Mouse (Mus musculus): ENCODE measurements at regions not wholly inside any gene's neighbourhood (a gene's known extent, or its start where the extent isn't known, plus 50 kb on each side); places are given as distances from the start of the nearest gene placed in this dataset.

DNA sequence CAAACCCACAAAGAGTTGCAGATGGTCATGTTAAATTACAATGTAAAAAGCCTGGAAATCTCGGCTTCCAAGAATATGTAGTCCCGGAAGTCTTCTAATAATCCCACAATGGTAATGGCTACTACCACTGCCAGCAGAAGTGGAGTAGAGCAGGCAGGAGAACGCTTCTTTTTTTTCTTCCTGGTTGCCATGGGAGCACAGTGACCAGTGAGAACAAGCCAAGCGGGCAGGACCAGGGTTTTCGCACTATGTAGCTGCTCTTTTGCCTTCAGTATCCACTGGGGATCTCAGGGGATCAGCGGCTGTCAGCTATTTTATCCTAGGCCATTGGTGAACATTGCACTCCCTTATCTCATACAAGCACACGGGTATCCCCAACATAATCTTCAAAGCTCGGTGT is 127.3 kb upstream of the Spin1 start:
- intact Hi-C loops (cut with DNase I): no loop called here
- Histone ChIP-seq H3K4me3 (no peak overlapping the region), H3K27ac (no peak overlapping the region)
- no peak for DNase-seq
- no peak for TF ChIP-seq CTCF (IDR thresholded peaks at IDR 0.05)

DNA sequence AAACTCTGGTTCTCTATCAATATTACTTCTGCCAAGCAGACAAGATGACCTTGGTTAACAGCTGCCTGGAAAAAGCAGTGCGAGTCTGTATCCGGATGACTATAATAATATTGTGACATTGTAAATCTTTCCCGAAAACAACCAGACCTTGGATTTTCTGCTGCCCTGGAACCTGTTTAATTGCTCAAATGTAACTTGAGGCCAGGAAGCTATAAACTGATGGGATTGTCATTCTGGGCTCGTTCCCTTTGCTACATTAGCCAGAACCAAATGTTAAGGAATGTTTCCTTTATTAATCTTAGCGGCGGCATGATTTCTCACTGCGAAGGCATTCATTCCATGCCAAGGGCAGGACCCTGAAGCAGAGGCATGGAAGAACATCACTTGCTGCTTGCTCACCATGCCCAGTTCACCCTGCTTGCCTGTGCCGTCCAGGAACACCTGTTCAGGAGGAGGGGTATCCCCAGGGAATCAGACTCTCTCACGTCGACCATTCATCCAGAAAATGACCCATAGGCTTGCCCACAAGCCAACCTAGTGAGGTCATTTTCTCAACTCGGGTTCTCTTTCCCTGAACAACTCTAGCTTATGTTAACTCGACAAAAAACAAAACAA is 125.3 kb upstream of the Spin1 start:
- Histone ChIP-seq H3K4me3 (no peak overlapping the region), H3K27ac (no peak overlapping the region)
- TF ChIP-seq CTCF (IDR thresholded peaks at IDR 0.05): no peak
- intact Hi-C loops (cut with DNase I): no loop called here
- no peak for DNase-seq

DNA sequence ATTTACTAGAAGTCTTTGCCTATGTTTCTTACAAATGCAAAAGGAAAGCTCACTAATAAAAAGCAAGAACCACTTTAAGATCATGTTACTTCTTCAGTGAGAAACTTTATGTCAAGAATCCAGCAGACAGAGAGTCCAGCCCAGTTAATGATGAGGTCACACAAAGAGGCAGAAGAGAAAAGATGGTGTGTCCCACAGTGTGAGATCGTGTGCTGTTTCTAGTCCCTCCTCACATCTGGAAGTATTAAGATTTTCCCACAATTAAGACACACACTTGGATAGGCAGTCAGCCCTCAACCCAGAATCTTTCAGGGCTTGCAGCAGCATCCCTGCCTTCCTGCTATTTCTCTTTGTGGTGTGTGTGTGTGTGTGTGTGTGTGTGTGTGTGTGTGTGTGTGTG is 118.7 kb upstream of the Spin1 start:
- TF ChIP-seq CTCF (IDR thresholded peaks at IDR 0.05): no peak
- intact Hi-C loops (cut with DNase I): no loop called here
- H3K27ac ChIP-seq: no peak overlapping the region
- no peak overlapping the region for H3K4me3 ChIP-seq
- no peak for DNase-seq

DNA sequence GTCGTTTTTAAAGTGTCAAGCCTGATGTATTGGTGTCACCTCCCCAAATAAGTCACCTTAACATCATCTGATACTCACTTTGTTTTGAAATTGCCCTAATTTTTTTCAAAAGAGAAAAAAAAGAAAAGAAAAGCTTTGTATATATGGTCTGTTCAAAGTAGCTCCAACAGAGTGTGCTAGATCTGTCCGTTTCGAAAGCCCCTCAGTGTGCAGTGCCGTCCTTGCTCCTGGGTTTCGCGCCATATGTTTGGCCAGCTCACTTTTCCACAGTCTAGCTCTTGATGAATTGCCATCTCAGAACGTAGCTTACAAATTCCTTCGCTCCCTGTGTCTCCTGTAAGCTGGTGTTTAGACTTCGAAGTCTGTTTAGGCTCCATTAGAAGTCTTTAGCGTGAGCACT is 117.7 kb upstream of the Spin1 start:
- intact Hi-C loops (cut with DNase I): no loop called here
- DNase-seq: no peak
- no peak overlapping the region for H3K4me3 ChIP-seq
- TF ChIP-seq CTCF (IDR thresholded peaks at IDR 0.05): no peak
- no peak overlapping the region for H3K27ac ChIP-seq

- no peak for TF ChIP-seq CTCF (IDR thresholded peaks at IDR 0.05)
- Histone ChIP-seq H3K4me3 (no peak overlapping the region), H3K27ac (no peak overlapping the region)
- intact Hi-C loops (cut with DNase I): no loop called here
- DNase-seq: no peak
These were observed 108.8 kb upstream of the Spin1 start for GRCm38 (mm10) chr13:50991726-50992432.

GRCm38 (mm10) chr13:50999738-51000137 is 100.9 kb upstream of the Spin1 start:
- Histone ChIP-seq H3K4me3 (no peak overlapping the region), H3K27ac (no peak overlapping the region)
- no peak for DNase-seq
- TF ChIP-seq CTCF (IDR thresholded peaks at IDR 0.05): no peak
- intact Hi-C loops (cut with DNase I): no loop called here

GRCm38 (mm10) chr13:51004827-51005226 is 95.9 kb upstream of the Spin1 start:
- H3K27ac ChIP-seq: no peak overlapping the region
- no peak overlapping the region for H3K4me3 ChIP-seq
- no peak for TF ChIP-seq CTCF (IDR thresholded peaks at IDR 0.05)
- intact Hi-C loops (cut with DNase I): no loop called here
- no peak for DNase-seq

GRCm38 (mm10) chr13:51010736-51011135 is 89.9 kb upstream of the Spin1 start:
- TF ChIP-seq CTCF (IDR thresholded peaks at IDR 0.05): no peak
- intact Hi-C loops (cut with DNase I): no loop called here
- no peak for DNase-seq
- Histone ChIP-seq H3K27ac (no peak overlapping the region), H3K4me3 (no peak overlapping the region)

GRCm38 (mm10) chr13:51016209-51016608 is 84.5 kb upstream of the Spin1 start:
- Histone ChIP-seq H3K27ac (no peak overlapping the region), H3K4me3 (no peak overlapping the region)
- no peak for DNase-seq
- TF ChIP-seq CTCF (IDR thresholded peaks at IDR 0.05): no peak
- intact Hi-C loops (cut with DNase I): no loop called here

- intact Hi-C loops (cut with DNase I): no loop called here
- no peak overlapping the region for H3K27ac ChIP-seq
- DNase-seq: no peak
- H3K4me3 ChIP-seq: no peak overlapping the region
- TF ChIP-seq CTCF (IDR thresholded peaks at IDR 0.05): no peak
These were observed 83.5 kb upstream of the Spin1 start for GRCm38 (mm10) chr13:51016956-51017703.

- no peak for DNase-seq
- intact Hi-C loops (cut with DNase I): no loop called here
- Histone ChIP-seq H3K27ac (no peak overlapping the region), H3K4me3 (no peak overlapping the region)
- no peak for TF ChIP-seq CTCF (IDR thresholded peaks at IDR 0.05)
These were observed 82.9 kb upstream of the Spin1 start for GRCm38 (mm10) chr13:51017727-51018321.

- no peak overlapping the region for H3K27ac ChIP-seq
- TF ChIP-seq CTCF (IDR thresholded peaks at IDR 0.05): no peak
- no peak for DNase-seq
- H3K4me3 ChIP-seq: no peak overlapping the region
- intact Hi-C loops (cut with DNase I): no loop called here
These were observed 82.3 kb upstream of the Spin1 start for GRCm38 (mm10) chr13:51018366-51018765.
